Mouse (Mus musculus): ENCODE results near the gene Popdc3.

- TF ChIP-seq CTCF (IDR thresholded peaks at IDR 0.05; ENCODE audit: control insufficient read depth, insufficient read depth, low read length) = no peak
- TF ChIP-seq POLR2A (IDR thresholded peaks at IDR 0.05; ENCODE audit: borderline replicate concordance, control insufficient read depth, low read depth, low read length) = no peak
These were observed 47.9 kb upstream of the Popdc3 start for GRCm38 (mm10) chr10:45130004-45130403.

All from bone marrow, adult 2 months (tissue).